Mouse (Mus musculus) adrenal gland, postnatal 10 days (tissue): ENCODE measurements at regions not wholly inside any gene's neighbourhood (a gene's known extent, or its start where the extent isn't known, plus 50 kb on each side); places are given as distances from the start of the nearest gene placed in this dataset.
A peak's percentile ranks its signal among the peaks of the same experiment; 100 is the strongest.
"Not testable (repeated sequence)": the region's sequence is repeated elsewhere in the genome, so short reads cannot be mapped to it uniquely, and the experiment has no call there.

Experiments
- DNase-seq: peaks from one replicate; pipeline ENCODE4 v3.0.0; 2021; ENCODE audit warnings: mixed read lengths

DNA sequence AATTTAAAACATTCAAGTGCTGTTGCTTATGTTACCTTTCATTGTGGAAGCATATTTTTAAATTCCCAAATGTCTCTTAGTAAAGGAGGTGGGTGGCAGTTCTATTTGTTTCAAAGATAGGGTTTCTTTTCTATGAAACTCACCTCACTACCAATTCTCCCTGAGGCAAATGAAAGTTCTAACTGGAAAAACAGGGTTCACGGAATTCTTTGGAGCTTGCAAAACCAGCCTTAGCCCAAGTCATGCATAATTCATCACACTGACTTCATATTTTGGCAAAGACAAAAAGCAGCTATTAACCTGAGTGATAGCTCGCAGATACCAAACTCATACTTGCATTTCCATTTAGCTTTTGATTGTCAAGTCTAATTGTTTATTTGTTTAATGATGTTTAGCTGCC lies 73.8 kb downstream of the Dio2 start:
- DNase-seq = no peak

GRCm38 (mm10) chr12:90645452-90645851 lies 92.8 kb downstream of the Dio2 start:
- DNase-seq = peak; percentile 73

- DNase-seq = peak; percentile 47
Observed at GRCm38 (mm10) chr12:90643891-90644290, 94.3 kb downstream of the Dio2 start.

DNA sequence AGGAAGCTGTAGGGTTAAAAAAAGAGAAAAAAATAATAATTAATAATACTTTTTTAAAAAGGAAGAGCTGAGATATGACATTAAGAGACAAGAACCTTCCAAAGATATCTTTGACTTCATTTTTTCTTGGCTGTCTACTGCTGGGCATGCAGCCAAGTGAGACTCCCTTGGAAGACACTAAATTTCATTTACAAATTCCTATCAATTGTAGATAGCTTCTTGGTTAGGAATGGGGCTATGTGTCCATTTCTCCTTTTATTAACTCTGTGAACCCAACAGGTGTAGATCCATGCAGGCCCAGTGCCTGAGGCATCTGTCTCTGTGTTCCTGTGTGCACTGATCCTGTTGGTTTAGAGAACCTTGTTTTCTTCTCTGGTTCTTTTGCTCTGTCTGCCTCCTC lies 113.4 kb downstream of the Dio2 start:
- no peak for DNase-seq

DNA sequence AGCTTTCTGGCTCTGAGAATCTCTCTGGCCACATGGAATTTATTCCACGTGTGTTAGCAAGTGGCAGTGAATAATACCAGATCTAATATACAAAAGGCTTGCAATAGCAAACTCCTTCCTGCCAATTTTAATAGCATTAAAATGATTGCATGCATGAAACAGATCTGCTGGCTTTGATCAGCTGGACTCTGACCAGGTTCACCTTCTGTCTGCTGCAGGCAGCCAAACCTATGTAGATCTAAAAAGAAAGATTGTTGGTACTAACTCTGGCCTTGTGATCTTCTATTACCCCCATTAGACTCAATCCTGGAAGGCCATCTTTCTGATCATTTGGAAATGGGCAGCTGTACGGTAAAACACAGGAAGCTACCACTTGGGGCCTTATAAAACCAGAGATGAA lies 114.8 kb downstream of the Dio2 start:
- no peak for DNase-seq

DNA sequence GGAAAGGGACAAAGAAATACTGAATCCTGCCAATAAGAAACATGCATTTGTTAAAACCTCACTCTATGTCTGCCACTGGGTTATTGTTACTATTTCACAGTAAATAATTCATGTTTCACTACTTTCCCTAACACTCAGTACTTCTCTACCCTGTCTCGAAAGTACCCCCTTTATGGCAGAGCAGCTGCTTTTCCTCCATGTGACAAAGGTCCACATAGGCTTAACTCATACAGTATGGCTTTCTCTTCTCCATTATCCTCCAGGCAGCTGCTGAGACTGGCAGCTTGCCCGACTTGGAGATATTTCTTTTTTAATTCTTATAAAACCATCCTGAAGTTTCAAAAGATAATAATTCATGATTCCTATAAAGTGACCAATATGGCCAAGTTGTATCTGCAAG lies 129.4 kb downstream of the Dio2 start:
- no peak for DNase-seq

GRCm38 (mm10) chr12:90607894-90608293 lies 130.3 kb downstream of the Dio2 start:
- peak; percentile 27 for DNase-seq

DNA sequence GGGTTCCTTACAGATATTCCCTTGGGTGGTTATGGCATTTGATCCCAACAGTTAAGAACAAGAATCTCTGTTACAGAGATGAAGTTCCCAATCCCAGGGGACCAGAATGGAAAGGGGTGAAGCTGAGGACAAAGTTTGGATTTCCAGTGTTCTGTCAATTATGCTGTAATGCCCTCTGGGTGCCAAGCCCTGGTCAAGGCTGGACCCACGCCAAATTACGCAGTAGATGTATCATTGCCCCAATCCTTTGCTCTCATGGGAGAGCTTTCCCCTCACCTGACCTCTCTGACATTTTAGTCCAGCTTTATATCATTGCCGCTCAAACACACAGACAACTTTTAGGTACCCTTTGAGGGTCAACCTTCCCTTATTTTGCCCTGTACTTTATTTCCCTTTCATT lies 158.2 kb downstream of the Dio2 start:
- peak; percentile 74 for DNase-seq

- no peak for DNase-seq
Observed at GRCm38 (mm10) chr12:90576103-90576502, 162.1 kb downstream of the Dio2 start.

DNA sequence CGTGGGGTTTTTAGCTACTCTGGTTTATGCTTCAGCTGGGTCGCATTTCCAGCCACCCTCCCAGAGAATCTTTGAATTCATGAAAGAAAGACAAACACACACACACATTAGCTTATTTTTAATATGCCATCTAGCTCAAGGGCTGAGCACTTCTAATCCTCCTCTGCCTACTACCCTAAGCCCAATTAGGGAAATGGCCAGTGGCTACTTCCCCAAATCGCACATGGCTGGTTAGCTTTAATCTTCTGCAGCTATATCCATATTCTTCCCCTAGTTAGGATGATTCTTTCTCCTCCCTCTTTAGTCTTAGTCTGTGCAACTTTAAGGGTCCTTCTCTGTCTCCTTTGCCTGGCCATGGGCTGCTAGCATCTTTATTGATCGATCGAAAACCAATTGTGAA lies 166.3 kb downstream of the Dio2 start:
- DNase-seq = no peak

- DNase-seq = no peak
Observed at GRCm38 (mm10) chr12:90571506-90571905, 166.7 kb downstream of the Dio2 start.

DNA sequence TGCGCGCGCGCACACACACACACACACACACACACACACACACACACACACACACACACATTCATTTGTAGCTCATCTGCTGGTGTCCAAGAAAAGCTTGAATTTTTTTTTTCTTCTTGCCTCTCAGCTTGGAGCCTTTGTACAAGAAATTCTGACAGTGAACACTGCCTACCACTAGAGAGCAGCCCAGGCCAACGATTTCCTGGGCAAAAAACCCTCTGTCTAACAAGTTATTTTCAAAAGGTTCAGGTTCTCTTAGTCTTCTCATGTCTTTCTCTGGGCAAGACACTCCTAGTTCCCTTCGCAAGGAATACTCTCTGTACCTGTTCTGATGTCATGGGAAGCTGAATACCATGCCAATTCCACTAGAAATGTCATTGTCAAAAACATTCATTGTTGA lies 171.9 kb downstream of the Dio2 start:
- peak; percentile 29 for DNase-seq

- DNase-seq = no peak
Observed at GRCm38 (mm10) chr12:90565051-90565450, 173.2 kb downstream of the Dio2 start.

- not testable (repeated sequence) for DNase-seq
Observed at GRCm38 (mm10) chr12:90564594-90564993, 173.6 kb downstream of the Dio2 start.

DNA sequence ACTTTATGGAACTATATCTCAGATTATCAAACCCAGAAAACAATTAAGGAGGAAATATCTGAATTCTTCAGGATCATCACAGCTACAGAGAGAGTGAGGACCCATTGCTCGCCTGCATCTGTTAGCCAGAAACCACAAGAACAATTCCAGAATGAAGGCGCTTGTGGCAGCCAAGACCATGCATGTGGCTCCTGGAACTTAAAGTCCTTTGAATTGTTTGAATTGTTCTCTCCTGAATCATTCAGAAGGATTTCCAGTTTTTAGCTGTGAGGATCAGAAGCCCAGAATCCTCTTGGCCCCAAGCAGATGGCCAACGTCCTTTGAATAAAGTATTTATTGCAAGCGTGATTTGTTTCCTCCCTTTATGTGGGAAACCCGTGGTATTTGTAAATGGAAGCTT lies 195.9 kb downstream of the Dio2 start:
- DNase-seq = no peak
